Mouse (Mus musculus) skeletal muscle tissue, adult 2 months (tissue): Measurements from ENCODE around the gene Clspn.

Experiments
- DNase-seq: peaks from one replicate; pipeline ENCODE4 v3.0.0-alpha.2; 2012; ENCODE audit warnings: low read depth, low spot score

Clspn gene

DNA sequence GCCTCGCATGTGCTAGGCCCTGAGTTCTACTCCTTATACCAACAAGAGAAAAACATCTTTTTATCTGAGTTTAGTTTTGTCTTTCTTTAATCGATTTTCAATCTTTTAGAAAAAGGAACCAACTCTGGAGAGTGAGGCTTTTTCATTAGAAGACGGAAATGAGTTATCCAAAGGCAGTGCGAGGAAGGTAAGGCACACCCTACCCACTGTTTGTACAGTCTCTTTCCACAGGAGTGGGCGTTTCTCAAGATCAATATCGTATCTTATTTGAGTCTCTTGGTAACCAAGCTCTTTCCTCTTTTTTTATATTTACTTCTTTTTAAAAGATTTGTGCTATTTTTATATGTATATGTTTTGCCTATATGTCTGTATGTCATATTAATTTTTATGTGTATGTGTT is 7.1 kb downstream of the Clspn start:
- no peak for DNase-seq

DNA sequence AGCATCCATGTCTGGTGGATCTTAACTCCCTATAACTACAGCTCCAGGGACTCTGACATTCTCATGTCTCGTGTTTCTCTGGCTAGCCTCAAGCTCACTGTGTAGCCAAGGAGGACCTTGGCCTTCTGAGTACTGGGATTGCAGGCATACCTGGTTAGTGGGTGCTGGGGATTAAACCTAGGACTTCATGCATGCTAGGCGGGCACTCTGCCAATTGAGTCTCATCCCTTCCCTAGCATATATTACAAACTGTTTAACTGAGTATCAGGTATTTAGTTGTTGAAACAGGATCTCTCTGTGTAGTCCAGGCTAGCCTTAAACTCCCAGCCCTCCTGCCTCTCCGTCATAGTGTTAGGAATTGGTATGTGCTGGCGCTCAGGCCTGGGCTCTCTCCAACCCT is 10.5 kb downstream of the Clspn start:
- no peak for DNase-seq

DNA sequence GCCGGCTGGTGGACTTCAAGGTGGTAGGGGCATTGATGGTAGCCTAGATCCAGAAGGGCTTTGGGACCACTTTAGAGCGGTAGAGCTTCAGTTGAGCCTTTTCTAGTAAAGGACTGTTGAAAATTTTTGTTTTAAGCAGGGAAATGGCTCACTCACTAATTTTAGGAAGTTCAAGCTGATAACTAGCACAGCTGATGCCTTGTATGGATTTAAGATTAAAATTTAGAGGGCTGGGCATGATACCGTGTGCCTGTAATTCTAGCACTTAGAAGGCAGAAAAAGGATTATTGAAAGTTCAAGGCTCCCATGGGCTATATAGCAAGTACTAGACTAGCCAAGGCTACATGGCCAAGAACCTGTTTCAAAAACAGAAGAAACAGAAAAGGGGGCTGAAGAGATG is 13.0 kb downstream of the Clspn start:
- no peak for DNase-seq

DNA sequence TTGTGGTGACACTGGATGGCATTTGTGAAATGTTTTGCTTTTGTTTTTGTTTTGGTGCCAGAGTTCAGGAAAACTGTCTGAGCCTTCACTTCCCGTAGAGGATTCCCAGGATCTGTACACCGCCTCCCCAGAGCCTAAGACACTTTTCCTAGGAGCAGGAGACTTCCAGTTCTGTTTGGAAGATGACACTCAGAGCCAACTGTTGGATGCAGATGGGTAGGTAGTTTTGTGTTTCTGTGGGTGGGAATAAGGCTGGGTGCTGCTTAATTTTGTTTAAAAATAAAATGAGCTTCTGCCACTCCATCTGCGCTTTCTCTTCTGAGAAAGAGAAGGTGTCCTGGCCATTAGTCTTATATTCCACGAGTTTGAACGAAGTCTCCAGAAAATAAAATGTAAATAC is 19.5 kb downstream of the Clspn start:
- DNase-seq: no peak

DNA sequence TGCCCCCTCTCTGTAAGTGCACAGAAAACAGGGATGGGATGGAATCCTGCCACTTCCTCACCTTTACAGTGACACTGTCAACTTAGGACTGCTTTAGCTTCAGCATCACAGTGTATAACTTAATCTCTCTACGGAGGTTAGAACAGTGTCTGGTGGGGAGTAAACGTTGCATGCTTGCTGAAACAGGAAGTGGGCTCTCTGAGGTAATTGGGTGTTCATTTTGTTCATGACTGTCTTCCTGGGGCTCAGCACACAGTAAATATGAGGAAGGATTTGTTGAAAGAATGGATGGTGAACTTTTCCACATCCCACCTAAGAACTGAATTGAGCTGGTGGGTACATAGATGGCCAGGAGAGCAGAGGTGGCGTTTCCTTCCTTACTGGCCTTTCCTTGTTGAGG is 21.2 kb downstream of the Clspn start:
- no peak for DNase-seq

DNA sequence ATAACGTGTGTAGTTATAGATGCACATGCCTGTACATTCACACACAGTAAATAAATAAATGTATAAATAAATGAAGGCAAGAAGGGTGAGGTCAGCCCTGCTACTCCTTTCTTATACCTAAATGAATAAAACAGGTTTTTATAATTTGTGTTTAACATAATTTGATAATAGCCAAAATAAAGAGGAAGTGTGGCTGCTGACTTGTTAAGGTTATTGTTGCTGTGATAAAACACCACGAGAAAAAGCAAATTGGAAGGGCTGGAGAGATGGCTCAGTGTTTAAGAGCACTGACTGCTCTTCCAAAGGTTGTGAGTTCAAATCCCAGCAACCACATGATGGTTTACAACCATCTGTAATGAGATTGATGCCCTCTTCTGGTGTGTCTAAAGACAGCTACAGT is 22.3 kb downstream of the Clspn start:
- DNase-seq: no peak

DNA sequence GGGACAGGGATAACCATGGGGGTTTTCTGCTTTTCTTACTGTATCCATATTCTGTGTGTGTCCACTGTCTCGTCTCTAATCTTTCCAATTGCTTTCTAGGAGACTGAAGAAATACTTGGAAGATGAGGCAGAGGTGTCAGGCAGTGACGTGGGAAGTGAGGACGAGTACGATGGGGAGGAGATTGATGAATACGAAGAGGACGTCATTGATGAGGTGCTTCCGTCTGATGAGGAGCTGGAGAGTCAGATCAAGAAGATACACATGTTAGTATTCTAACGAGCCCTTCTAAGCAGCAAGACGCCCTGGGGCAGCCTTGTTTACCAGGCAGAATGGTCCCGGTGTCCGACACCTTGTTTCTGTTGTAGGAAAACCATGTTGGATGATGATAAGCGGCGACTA is 29.0 kb downstream of the Clspn start:
- DNase-seq: no peak

DNA sequence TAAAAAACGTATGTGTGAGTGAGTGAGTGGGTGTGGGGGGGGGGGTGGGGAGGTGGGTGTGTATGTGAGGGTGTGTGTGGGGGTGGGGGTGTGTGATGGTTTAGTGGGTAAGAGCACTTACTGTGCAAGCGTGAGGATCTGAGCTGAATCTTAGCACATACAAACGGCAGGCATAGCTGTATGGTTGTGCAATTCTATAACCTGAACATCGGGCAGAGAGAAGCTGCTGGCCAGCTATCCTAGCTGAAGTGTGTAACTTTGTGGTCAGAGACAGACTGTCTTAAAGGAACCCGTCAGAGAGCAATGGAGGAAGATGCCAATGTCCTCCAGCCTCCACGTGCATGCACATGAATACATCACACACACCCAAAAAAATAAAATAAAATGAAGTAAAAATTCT is 35.3 kb downstream of the Clspn start:
- no peak for DNase-seq

DNA sequence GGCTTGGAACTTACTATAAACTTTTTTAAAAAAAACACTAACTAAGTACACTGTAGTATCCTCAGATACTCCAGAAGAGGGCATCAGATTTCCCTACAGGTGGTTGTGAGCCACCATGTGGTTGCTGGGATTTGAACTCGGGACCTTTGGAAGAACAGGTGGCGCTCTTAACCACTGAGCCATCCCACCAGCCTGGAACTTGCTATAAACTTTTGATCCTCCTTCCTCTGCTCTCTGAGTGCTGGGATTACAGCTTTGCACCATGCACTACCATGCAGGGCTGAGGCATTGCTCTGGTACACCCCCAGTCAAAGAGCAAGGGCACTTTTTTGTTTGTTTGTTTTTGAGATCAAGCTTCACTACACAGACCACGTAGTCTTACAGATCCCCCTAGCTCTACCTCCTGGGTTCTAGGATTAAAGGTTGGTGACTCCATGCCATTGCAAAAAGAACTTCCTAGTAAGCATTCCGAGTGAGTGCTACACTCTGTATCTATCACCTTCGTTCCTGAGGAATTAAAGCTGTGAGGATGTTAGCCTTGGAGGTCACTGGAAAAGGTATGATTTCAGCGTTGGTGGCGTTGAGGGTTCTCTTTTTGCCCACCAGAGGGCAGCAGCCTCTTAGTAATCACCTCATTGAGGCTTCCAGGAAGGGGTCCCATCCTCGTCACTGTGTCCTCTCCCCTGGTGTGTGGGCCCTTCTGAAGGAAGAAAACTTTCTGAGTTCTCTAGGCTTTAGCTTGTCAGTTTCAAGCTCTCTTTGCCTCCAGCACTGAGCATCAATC is 43.4 kb downstream of the Clspn start:
- DNase-seq: no peak

DNA sequence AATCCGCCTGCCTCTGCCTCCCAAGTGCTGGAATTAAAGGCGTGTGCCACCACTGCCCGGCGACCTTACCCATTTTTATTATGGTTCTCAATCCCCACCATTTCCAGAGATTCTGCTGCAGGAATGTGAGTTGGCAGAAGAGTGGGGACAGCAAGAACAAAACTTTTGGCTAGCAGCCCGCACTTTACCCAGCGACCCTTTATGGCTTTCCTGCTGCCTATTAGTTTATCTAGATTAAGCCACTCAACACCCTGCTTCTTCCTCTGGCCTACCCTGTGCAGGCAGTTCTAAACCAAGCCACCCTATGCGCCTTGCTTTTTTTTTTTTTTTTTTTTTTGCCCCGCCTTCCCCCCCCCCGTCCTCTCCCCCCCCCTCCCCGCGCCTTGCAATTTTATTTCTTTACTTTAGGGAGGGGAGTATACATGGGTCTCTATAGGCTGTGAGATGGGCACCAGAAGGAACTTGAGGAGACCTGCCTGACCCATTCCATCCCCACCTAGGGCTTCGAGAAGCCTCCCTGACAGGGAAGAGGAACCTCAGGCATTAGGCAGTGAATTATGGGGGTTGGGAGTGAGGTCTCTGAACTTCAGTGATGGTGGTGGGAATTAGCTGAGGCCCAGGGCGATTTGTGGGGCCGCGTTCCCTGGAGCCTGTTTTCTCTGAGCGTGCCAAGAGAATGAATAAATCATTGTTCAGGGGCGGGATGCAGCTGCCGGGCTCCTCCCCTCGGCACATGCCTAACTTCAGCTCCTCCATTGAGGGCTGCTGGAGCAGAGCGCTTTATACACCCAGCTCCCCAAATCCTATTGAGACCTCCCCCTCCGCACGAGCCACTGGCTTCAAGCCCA is 45.1 kb downstream of the Clspn start:
- no peak for DNase-seq

DNA sequence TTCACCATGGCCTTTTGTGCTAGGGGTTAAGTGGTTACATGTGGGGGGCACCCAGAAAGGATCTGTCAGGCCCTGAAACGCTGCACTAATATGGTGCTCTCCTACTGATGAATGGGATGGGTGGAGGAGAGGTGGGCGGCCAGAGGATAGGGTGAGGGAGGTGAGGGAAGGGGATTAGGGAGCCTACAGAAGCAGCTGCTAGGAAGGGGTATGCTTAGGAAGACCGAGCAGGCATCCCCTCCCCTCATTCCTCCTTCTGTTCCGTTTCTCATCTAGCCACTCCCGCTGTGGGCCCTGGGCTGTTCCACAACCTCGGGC is 45.7 kb downstream of the Clspn start:
- no peak for DNase-seq

DNA sequence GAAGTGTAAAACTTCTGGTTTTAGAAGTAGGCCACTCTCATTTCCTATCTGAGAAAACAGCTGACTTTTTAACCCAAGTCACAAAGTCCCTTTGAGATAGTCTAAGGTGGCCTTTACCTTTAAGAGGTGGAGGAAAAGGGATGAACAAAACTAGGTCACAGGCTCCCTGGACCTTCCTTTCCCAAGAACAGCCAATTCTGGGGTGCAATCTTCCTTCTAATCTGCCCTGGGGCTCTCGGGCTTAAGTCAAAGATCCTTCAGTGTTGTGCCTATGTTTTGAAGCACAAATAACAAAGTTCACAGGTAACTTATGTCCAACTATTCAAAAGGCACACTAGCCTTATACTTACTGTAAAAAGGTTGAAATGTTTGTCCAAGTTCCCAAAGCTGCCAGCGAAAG is 47.4 kb downstream of the Clspn start:
- no peak for DNase-seq

DNA sequence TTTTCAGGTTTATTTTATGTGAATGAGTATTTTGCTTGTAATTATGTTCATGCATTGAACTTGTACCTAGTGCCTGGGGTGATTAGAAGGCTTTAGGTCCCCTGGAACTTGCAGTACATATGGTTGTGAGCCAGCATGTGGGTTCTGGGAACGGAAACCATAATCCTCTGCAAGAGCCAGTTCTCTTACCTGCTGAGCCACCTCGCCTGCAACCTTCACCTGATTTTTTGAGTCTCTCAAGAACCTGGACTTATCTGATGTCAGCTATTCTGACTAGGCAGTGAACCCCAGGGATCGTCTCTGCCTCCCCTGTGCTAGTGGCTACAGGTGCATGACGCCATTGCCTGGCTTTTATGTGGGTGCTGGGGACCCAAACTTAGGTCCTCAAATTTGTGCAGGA is 49.0 kb downstream of the Clspn start:
- no peak for DNase-seq

DNA sequence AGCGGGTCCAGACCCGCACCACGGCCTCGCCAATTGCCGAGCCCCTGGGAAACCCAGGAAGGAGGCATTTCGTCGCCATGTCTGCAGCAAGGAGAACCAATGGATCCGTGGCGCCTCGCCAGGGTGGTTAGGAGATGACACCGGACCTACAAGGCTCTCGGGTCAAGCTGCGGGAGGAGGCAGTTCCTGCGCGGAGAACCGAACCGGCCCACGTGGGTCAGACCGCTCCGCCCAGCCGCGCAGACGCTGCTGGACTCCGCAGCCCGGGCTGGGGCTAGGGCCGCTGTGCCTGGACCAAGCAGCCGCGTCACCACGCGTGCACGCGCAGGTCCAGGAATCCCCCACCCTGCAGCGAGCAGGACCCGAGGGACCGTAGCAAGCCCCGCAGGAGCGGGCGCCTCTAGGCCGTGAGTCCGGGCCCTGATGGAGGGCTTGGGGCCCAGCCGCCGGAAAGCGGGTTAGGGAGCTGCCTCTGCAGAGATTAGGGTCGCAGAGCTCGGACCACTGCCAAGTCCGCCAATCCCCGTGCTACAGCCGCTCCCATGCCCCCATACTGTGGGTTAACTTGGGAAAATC is 53.0 kb downstream of the Clspn start, which contains the start of gene 5730409E04Rik:
Gene 5730409E04Rik (plus strand): TSS at position 213 of the 576 bp plus-strand sequence.
- DNase-seq: peak; percentile 82

DNA sequence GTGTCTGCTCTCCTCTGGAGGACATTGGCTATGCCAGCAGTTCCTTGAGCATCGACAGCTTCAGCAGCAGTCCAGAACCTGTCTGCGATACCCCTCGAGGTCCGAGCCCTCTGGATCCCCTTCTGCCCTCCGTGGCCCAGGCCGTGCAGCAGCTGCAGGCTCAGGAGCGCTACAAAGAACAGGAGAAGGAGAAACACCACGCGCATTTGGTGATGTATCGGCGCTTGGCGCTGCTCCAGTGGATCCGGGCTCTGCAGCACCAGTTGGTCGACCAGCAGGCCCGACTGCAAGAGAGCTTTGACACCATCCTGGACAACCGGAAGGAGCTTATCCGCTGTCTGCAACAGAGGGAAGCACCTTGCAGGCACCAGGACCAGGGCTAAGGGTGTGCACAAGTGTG is 55.3 kb downstream of the Clspn start:
- DNase-seq: no peak

DNA sequence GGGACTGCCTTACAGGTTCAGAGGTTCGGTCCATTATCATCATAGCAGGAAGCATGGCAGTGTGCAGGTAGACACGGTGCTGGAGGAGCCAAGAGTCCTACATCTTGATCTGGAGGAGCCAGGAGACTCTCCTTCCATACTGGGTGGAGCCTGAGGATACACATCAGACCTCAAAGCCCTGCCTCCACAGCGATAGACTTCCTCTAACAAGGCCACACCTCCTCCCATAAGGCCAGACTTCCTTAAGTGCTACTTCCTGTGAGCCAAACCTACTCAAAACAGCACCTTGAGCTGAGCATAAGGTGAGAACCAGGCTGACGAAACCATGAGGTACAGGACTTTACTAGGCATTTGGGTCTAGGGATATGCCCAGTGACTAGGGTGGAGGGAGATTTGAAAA is 59.6 kb downstream of the Clspn start:
- DNase-seq: no peak

DNA sequence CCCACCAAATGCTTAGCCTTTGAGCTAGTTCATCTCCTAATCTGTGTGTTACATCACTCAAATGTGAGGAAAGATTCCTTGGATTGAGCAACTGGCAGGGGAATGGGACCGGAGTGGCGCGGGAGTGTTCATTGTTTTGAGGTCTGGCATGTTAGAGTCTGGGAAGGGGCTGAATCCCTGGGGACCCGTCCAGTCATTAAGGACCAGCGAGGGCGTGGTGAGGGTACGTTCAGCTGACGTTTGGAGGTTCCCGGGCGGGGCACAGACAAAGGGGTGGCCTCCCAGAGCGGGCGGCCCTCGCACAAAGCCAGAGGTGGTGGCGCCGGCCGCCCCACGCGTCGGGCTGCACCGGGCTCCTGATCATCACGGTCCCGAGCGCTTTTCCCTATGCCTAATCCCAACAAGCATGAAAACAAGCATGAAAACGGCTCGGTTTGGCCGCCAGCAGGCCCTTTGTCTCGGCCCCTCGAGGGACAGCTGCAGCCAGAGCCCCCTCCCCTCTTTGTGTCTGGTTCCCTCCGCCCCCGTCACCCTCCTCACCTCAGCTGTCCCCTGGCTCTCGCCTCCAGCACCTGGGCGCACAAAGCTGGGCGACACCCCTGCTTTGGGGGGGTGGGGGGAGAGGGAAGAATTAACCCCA is 63.1 kb downstream of the Clspn start:
- no peak for DNase-seq

DNA sequence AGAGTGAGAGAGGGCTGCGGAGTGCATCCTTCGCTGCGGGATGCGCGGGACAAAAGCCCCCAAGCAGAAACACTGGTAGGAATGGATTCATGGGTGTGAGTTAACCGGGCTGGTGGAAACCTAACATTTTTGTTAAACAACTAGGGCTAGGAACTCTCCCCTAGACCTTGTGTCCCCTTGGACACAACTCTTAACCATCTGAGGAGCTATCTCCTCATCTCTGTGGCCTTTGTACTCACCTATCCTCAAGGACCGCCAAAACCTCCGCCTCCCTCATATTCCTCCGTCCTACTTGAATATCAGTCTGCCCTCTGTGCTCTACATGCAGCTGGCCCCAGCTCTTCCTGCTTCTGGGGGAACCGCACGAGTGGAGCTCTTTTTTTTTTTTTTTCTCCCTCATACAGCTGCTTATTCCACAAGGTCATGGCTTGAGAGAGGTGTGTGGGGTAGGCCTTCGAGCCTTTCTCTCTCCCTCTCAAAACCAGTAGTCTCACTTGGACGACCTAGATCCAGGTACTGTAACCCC is 63.7 kb downstream of the Clspn start:
- DNase-seq: no peak

DNA sequence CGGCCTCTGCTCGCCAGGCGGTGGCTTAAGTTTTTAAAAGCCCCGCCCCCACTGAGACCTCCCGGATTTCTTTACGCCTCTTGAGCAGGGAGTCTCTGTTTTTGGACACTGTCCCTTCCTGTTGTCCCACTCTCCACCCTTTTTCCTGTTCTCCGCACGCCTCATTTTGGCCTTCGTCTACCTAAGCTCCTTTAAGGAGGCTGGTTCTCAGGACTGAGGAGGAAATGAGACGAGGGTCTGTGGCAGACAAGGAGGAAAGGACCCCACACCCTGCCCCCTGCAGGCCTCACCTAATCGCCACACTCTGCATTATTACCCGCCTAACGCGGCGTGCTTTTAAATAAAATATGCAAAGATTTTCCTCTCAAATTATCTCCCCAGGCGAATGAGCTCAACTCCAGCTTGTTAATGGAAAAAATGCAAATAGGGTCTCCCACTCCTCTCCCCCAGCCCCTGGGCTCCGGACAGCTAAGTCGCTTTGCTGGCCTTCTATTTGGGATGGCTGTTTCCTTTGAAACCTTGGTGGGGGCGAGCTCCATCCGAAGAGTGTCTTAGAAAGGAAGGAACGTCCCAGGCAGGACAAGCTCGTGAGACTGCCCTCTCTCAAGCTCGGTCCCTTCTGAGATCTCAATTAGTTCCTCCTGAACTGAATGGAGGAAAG is 70.4 kb downstream of the Clspn start:
- no peak for DNase-seq

DNA sequence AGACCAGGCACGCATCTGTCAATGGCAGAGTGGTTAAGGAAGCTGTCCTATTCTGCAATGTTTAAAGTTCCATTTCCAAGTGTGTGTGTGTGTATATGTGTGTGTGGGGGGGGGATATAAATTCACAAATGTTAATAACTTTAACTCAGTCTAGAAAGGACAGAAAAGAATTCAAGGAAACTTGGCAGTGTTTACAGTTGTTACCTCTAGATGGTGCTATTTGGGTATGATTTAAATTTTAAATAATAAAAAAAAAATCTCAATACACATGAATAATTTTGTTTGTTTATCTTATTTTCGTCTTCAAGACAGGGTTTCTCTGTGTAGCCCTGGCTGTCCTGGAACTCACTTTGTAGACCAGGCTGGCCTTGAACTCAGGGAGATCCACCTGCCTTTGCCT is 75.2 kb downstream of the Clspn start:
- DNase-seq: no peak

DNA sequence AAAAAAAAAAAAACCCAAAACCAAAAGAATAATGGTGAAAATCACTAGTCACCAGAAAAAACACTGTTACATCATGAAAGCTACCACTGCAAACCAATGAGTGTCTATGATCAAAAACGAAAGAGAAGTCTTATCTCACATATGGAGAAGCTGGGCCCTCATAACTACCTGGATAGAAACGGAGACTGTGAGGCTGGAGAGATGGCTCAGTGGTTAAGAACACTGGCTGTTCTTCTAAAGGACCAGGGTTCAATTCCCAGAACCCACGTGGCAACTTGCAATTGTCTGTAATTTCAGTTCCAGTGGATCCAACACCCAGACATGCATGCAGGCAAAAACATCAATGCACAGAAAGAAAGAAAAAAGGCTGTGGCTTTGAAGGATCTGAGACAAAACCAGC is 75.9 kb downstream of the Clspn start:
- no peak for DNase-seq

DNA sequence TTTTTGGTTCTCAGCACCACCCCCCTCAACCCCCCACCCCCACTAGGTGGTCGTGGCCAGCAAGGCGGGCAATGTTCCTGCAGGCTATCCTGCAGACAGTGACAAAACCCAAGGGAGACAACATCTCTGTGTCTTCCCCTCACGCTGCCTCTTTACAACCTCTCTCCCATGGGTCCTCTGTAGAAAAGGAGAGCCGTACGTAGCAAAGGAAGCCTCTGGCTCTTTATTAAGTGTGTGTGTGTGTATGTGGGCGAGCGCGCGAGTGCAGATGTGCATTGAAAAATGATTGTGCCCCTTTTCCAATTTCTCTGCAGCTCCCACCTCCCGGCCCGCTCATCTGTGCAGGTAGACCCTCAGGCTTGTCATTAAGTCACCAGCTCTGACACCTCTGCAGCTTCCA is 79.6 kb downstream of the Clspn start:
- DNase-seq: no peak
